Mouse (Mus musculus) stomach, embryonic 15.5 days (tissue): ENCODE data around the gene Nucb1. TPM values are rescaled to one million over a fixed set of nuclear protein-coding genes. Genes with fewer than 3 reads are reported as not detected.

Source experiments
- microRNA-seq: library from miRNA; unstranded; fragments of <30 nt; microRNA quantifications from one replicate; pipeline ENCODE4, GENCODE M21; 2016
- polyA plus RNA-seq: library from polyadenylated mRNA; unstranded; fragments of >200 nt; fragmentation: Nextera tagmentation; extraction: Ambion mirVana; gene quantifications from 2 replicates; pipeline ENCODE4 v1.2.1, GENCODE M21; 2015

Nucb1 gene
- polyA plus RNA-seq, 1 experiment from 2014 or later, result 230 TPM

Small RNAs within 50 kb of the gene (microRNA-seq; reads per million reads assigned to microRNA genes)
- gene Gm22133, result not detected

Other genes starting within 250 kb of the Nucb1 start
- not detected in 2 replicates for gene Slc6a21, start 232.9 kb downstream of the Nucb1 start, polyA plus RNA-seq
- gene Trpm4, start 176.6 kb downstream of the Nucb1 start, polyA plus RNA-seq, result 23.9 and 26.9 TPM in 2 replicates
- 1.4 and 1.5 TPM in 2 replicates for gene Hrc, start 175.1 kb downstream of the Nucb1 start, polyA plus RNA-seq
- gene Ppfia3, start 143.4 kb downstream of the Nucb1 start, polyA plus RNA-seq, result 4.8 and 5.6 TPM in 2 replicates
- 3.5 and 4.0 TPM in 2 replicates for gene Lin7b, start 139.8 kb downstream of the Nucb1 start, polyA plus RNA-seq
- 225 and 247 TPM in 2 replicates for gene Snrnp70, start 114.7 kb downstream of the Nucb1 start, polyA plus RNA-seq
- gene Kcna7, start 104.8 kb downstream of the Nucb1 start, polyA plus RNA-seq, result 0.08 TPM in 1 of 2 replicates, not detected in the other
- gene Ntf5, start 96.7 kb downstream of the Nucb1 start, polyA plus RNA-seq, result 2.6 and 2.7 TPM in 2 replicates
- gene Lhb, start 89.6 kb downstream of the Nucb1 start, polyA plus RNA-seq, result 0.62 TPM in 1 of 2 replicates, not detected in the other
- gene Gys1, start 75.6 kb downstream of the Nucb1 start, polyA plus RNA-seq, result 34.3 and 37.7 TPM in 2 replicates
- gene Ruvbl2, start 72.3 kb downstream of the Nucb1 start, polyA plus RNA-seq, result 127 and 139 TPM in 2 replicates
- gene Ftl1, start 50.5 kb downstream of the Nucb1 start, polyA plus RNA-seq, result 4,747 and 4,817 TPM in 2 replicates
- 157 and 168 TPM in 2 replicates for gene Bax, start 43.5 kb downstream of the Nucb1 start, polyA plus RNA-seq
- 1.4 and 1.8 TPM in 2 replicates for gene Tulp2, start 28.5 kb downstream of the Nucb1 start, polyA plus RNA-seq
- not detected in 2 replicates for gene Gm45808, start 23.6 kb downstream of the Nucb1 start, polyA plus RNA-seq
- gene Dhdh, start 21.6 kb downstream of the Nucb1 start, polyA plus RNA-seq, result 3.5 and 3.7 TPM in 2 replicates
- 21.1 and 36.1 TPM in 2 replicates for gene Ppp1r15a, start 15.9 kb upstream of the Nucb1 start, polyA plus RNA-seq
- 2.9 TPM in 2 replicates for gene Plekha4, start 15.9 kb upstream of the Nucb1 start, polyA plus RNA-seq
- gene Hsd17b14, start 44.5 kb upstream of the Nucb1 start, polyA plus RNA-seq, result 2.2 and 3.9 TPM in 2 replicates
- gene Bcat2, start 59.7 kb upstream of the Nucb1 start, polyA plus RNA-seq, result 78.8 and 87.1 TPM in 2 replicates
- 0.18 and 0.41 TPM in 2 replicates for gene Fgf21, start 105.1 kb upstream of the Nucb1 start, polyA plus RNA-seq
- 0.76 and 0.84 TPM in 2 replicates for gene Fut1, start 106.9 kb upstream of the Nucb1 start, polyA plus RNA-seq
- 0.19 and 0.31 TPM in 2 replicates for gene Izumo1, start 111.4 kb upstream of the Nucb1 start, polyA plus RNA-seq
- 11.0 and 11.6 TPM in 2 replicates for gene Rasip1, start 117.1 kb upstream of the Nucb1 start, polyA plus RNA-seq
- gene Mamstr, start 129.6 kb upstream of the Nucb1 start, polyA plus RNA-seq, result 7.4 and 9.5 TPM in 2 replicates
- 5.2 and 6.7 TPM in 2 replicates for gene Fut2, start 156.0 kb upstream of the Nucb1 start, polyA plus RNA-seq
- 0.70 and 1.0 TPM in 2 replicates for gene Ntn5, start 173.6 kb upstream of the Nucb1 start, polyA plus RNA-seq
- gene Sec1, start 184.0 kb upstream of the Nucb1 start, polyA plus RNA-seq, result 3.6 and 4.5 TPM in 2 replicates
- 9.6 and 10.1 TPM in 2 replicates for gene Car11, start 189.4 kb upstream of the Nucb1 start, polyA plus RNA-seq
- 2.8 and 4.4 TPM in 2 replicates for gene Dbp, start 194.7 kb upstream of the Nucb1 start, polyA plus RNA-seq
- gene Rpl18, start 205.1 kb upstream of the Nucb1 start, polyA plus RNA-seq, result 954 and 1,069 TPM in 2 replicates
- gene Sphk2, start 207.6 kb upstream of the Nucb1 start, polyA plus RNA-seq, result 35.4 and 36.7 TPM in 2 replicates
- 12.8 and 13.3 TPM in 2 replicates for gene Fam83e, start 210.8 kb upstream of the Nucb1 start, polyA plus RNA-seq
- gene Spaca4, start 215.4 kb upstream of the Nucb1 start, polyA plus RNA-seq, result 0.45 TPM in 1 of 2 replicates, not detected in the other